Mouse (Mus musculus) lung, postnatal 0 days (tissue): ENCODE measurements around the gene Spsb4. TPM values are rescaled to one million over a fixed set of nuclear protein-coding genes. Genes with fewer than 3 reads are reported as not detected.

Source experiments
- ATAC-seq: fragments of 200-750 bp; cut with Nextera tagmentation; 2 replicates; pipeline ENCODE4 v1.8.0; 2017; ENCODE audit warnings: moderate library complexity
- DNase-seq: peaks from one replicate; pipeline ENCODE4 v3.0.0-alpha.2; 2016; ENCODE audit warnings: low spot score
- H3K27ac ChIP-seq: fragments of 300-500 bp; sonication (generic); 2 replicates; pipeline ENCODE4 v1.5.1; 2014; ENCODE audit warnings: antibody characterized with exemption, mild to moderate bottlenecking, low read length, mixed read lengths
- H3K27me3 ChIP-seq: fragments of 300-500 bp; sonication (generic); replicated peaks from 2 replicates; pipeline ENCODE4 v1.6.1; 2014; ENCODE audit warnings: low read length, mixed read lengths; ENCODE audit not compliant: insufficient read depth
- H3K36me3 ChIP-seq: fragments of 300-500 bp; sonication (generic); 2 replicates; pipeline ENCODE4 v1.6.1; 2014; ENCODE audit warnings: low read length, mixed read lengths; ENCODE audit not compliant: insufficient read depth
- H3K4me1 ChIP-seq: fragments of 300-500 bp; sonication (generic); 2 replicates; pipeline ENCODE4 v1.6.1; 2014; ENCODE audit warnings: antibody characterized with exemption, low read depth, low read length, mixed read lengths; ENCODE audit not compliant: insufficient read depth
- H3K4me2 ChIP-seq: fragments of 300-500 bp; sonication (generic); replicated peaks from 2 replicates; pipeline ENCODE4 v1.6.1; 2014; ENCODE audit warnings: low read depth, mild to moderate bottlenecking, low read length, moderate library complexity, mixed read lengths
- H3K4me3 ChIP-seq: fragments of 300-500 bp; sonication (generic); 2 replicates; pipeline ENCODE4 v1.5.1; 2014; ENCODE audit warnings: low read depth, low read length
- H3K9ac ChIP-seq: fragments of 300-500 bp; sonication (generic); replicated peaks from 2 replicates; pipeline ENCODE4 v1.6.1; 2014; ENCODE audit warnings: low read depth, mild to moderate bottlenecking
- H3K9me3 ChIP-seq: fragments of 300-500 bp; sonication (generic); 2 replicates; pipeline ENCODE4 v1.6.1; 2016; ENCODE audit warnings: low read length, mixed read lengths
- CTCF ChIP-seq: IDR thresholded peaks from 2 replicates; pipeline ENCODE4 v1.5.1; 2016; ENCODE audit warnings: antibody characterized with exemption, mild to moderate bottlenecking
- EP300 ChIP-seq: IDR thresholded peaks from 2 replicates; pipeline ENCODE4 v1.6.1; 2016; ENCODE audit warnings: antibody characterized with exemption, mild to moderate bottlenecking, control low read depth
- WGBS: fragments of 180-500 bp; shearing (Covaris S2); extraction: QIAGEN DNeasy Blood & Tissue Kit; methylation state at CpG from one replicate; pipeline ENCODE4 v1.1.7; 2014; 5-methylcytosine and 5-hydroxymethylcytosine counted together
- polyA plus RNA-seq: library from polyadenylated mRNA; unstranded; fragments of >200 nt; fragmentation: Nextera tagmentation; extraction: Ambion mirVana; gene quantifications from 2 replicates; pipeline ENCODE4 v1.2.1, GENCODE M21; 2015

The Spsb4 gene
- polyA plus RNA-seq, 1 experiment from 2014 or later = 2.2 TPM

DNA sequence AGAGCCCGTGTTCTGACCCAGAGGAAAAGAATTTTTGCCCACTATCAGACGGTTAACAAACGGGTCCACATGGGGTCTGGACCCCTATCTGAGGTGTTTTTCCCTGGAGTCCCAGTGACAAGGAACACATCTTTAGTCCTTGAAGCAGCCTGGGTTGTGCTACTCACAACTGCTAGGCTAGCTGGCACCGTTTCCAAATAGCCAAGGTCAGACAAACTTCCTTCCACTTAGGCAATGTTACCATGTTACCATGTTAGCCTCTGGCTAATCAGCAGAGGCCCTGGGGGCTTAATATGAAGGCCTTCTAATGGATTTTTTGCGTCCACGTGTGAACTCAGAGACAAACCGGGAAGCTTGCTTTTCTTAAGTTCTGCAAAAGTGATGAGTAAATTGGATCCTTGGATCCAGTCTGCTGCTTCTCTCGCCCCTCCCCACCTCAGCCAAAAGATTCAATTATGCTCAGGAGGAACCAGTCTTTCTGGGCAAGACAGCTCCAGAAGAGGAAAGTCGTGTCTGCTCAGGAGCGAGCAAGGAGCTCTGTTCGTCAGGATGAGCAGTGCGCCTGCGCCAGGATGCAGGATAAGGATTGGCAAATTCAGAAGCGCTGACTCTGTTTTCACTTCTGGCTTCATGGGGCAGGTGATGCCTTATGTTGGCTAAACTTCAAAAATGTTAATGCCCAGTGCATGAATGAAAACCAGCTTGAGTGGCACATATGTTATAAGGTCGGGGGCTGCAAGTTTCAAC, 64.4 kb downstream of the Spsb4 start:
- Histone ChIP-seq H3K36me3 (no peaks in the 10 kb centered on the region), H3K27me3 (no peaks in the 10 kb centered on the region), H3K4me3 (no peak overlapping the region), H3K9ac (no peak overlapping the region), H3K9me3 (no peaks in the 10 kb centered on the region), H3K4me1 (no peaks in the 10 kb centered on the region), H3K4me2 (no peak overlapping the region), H3K27ac (no peak overlapping the region)
- TF ChIP-seq CTCF (no peak), EP300 (no peak)
- ATAC-seq (no peak), DNase-seq (no peak)
- WGBS = 84% methylated on average over 15 of the region's 15 CpGs

DNA sequence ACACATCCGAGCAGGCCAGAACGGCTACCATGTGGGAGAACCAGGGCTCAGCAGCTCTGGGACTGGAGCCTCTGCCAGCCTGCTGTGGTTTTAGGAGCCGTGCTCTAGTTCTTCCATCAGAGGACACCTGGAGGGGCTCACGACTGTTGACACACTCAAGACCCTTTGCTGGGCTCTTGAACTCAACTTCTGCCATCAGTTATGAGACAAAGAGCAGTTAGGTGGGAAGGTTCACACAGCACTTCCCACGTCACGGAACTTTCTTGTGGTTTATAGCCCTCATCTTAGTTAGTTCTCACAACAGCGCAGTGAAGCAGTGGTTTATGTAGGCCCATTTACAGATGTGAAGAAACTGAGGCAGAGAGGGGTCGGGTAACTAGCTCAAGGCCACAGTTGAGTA, 65.2 kb downstream of the Spsb4 start:
- Histone ChIP-seq H3K9me3 (no peaks in the 10 kb centered on the region), H3K9ac (no peak overlapping the region), H3K36me3 (no peaks in the 10 kb centered on the region), H3K4me1 (no peaks in the 10 kb centered on the region), H3K4me2 (no peak overlapping the region), H3K27me3 (no peaks in the 10 kb centered on the region), H3K27ac (no peak overlapping the region), H3K4me3 (no peak overlapping the region)
- DNase-seq (no peak), ATAC-seq (no peak)
- 82% methylated on average over 8 of the region's 8 CpGs for WGBS
- TF ChIP-seq CTCF = no peak
- no peak for TF ChIP-seq EP300

DNA sequence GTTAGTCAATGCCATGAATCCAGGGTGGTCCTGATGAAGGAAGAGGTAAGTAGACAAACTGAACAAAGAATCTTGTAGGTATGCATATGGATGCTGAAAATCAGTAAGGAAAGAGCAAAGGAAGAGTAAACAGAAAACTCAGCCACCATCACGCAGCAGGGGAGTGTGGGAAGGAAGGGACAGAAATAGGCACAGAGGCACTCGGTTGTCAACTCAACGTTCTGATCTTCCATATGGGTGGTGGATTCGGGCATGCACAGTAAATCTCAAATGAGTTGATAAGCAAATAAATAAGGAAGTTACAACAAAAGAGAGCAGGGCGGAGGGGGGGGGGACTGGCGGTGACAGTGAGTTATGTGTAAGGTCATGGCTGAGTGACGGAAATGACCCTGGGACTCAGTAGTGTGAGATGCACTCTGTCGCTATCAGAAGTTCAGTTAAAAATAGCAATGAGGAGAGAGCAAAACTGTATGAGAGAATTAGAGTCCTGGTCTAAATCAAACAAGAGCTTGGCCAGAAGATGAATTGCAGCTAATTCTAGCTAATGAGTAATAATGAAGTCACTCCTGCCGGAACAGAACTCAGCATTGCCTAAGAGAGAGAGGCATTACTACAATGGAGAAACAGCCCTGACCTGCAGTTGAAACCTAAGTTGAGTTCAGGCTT, 66.2 kb downstream of the Spsb4 start:
- Histone ChIP-seq H3K9me3 (no peaks in the 10 kb centered on the region), H3K4me1 (no peaks in the 10 kb centered on the region), H3K4me2 (no peak overlapping the region), H3K36me3 (no peaks in the 10 kb centered on the region), H3K27ac (no peak overlapping the region), H3K4me3 (no peak overlapping the region), H3K9ac (no peak overlapping the region), H3K27me3 (no peaks in the 10 kb centered on the region)
- TF ChIP-seq CTCF = no peak
- TF ChIP-seq EP300 = no peak
- peak; percentile 46 for ATAC-seq
- 36% methylated on average over 9 of the region's 9 CpGs for WGBS
- DNase-seq = peak; percentile 49

DNA sequence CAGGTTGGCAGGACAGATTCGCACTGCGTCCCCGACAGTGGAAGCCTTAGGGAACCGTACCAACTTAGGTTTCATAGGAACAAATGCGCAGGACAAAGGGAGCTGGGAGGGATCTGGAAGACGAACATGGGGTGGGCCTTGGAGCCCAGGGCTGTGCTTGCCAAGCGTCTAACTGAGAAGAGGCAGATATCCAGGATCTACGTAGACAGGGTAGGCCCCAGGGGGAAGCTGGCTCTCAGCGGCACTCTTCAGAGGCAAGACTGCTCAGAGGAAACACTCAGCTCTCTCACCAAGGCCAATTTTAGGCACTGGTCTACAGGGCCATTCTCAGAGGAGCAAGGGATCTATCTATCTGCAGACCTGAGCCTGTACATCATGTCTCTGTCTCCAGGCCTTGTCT, 69.1 kb downstream of the Spsb4 start:
- no peak for ATAC-seq
- WGBS = 76% methylated on average over 9 of the region's 9 CpGs
- Histone ChIP-seq H3K9me3 (no peaks in the 10 kb centered on the region), H3K27me3 (no peaks in the 10 kb centered on the region), H3K36me3 (no peaks in the 10 kb centered on the region), H3K9ac (no peak overlapping the region), H3K4me3 (no peak overlapping the region), H3K4me2 (no peak overlapping the region), H3K4me1 (no peaks in the 10 kb centered on the region), H3K27ac (no peak overlapping the region)
- TF ChIP-seq EP300 (no peak), CTCF (no peak)
- DNase-seq = no peak

DNA sequence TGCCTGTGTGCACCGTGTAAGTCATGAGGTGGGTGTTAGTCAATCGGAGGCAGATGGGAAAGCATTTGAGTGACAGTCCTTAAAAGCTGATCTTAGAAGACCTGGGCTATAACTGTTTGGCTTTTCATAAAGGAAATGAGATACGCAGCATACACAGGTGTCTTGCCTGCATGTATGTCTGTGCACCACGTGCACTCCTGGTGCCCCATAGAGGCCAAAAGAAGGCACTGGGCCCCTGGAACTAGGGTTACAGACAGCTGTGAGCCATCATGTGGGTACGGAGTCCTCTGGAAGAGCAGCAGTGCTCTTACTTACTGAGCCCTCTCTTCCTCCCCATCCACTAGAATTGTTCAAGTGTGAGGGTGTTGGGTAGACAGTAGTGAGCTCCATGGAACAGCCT, 70.1 kb downstream of the Spsb4 start:
- TF ChIP-seq EP300 = no peak
- TF ChIP-seq CTCF = no peak
- no peak for ATAC-seq
- no peaks in the 10 kb centered on the region for H3K9me3 ChIP-seq
- H3K36me3 ChIP-seq = no peaks in the 10 kb centered on the region
- no peak overlapping the region for H3K4me3 ChIP-seq
- no peak overlapping the region for H3K27ac ChIP-seq
- WGBS = 71% methylated on average over 5 of the region's 5 CpGs
- DNase-seq = no peak
- H3K4me2 ChIP-seq = no peak overlapping the region
- no peaks in the 10 kb centered on the region for H3K4me1 ChIP-seq
- no peaks in the 10 kb centered on the region for H3K27me3 ChIP-seq
- H3K9ac ChIP-seq = no peak overlapping the region

DNA sequence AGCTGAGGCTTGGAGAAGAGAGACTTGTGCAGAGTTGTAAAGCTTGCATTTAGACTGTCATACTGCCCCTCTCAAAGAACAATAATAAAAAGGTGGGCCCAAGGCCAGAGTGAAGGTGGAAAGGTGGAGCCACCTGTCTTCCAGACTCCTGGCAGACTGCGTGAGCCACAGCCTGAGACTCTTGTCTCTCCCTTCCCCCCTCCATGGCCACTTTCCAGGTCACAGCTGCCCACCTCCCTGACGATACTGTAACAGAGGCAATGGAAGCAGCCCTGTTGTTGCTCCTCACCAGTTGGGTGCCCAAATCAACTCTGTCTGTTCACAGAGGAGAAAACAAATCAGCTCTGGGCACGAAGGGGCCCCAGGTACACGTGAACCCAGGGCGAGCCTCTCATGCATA, 71.5 kb downstream of the Spsb4 start:
- Histone ChIP-seq H3K4me1 (no peaks in the 10 kb centered on the region), H3K36me3 (no peaks in the 10 kb centered on the region), H3K4me2 (no peak overlapping the region), H3K27me3 (no peaks in the 10 kb centered on the region), H3K9me3 (no peaks in the 10 kb centered on the region), H3K9ac (no peak overlapping the region), H3K27ac (no peak overlapping the region), H3K4me3 (no peak overlapping the region)
- 69% methylated on average over 5 of the region's 5 CpGs for WGBS
- ATAC-seq (no peak), DNase-seq (no peak)
- TF ChIP-seq EP300 (no peak), CTCF (no peak)
